Mouse (Mus musculus) kidney, embryonic 14.5 days (tissue): ENCODE measurements at regions not wholly inside any gene's neighbourhood (a gene's known extent, or its start where the extent isn't known, plus 50 kb on each side); places are given as distances from the start of the nearest gene placed in this dataset.

ENCODE experiments used
- ATAC-seq: fragments of 200-750 bp; cut with Nextera tagmentation; 2 replicates; pipeline ENCODE4 v1.8.0; 2017; ENCODE audit warnings: moderate number of reproducible peaks, mild to moderate bottlenecking, moderate TSS enrichment, moderate library complexity; ENCODE audit not compliant: low FRiP score, low TSS enrichment
- H3K27ac ChIP-seq: fragments of 300-500 bp; sonication (generic); 2 replicates; pipeline ENCODE4 v1.5.1; 2014; ENCODE audit warnings: low read depth, mild to moderate bottlenecking, low read length, moderate library complexity, mixed read lengths
- H3K27me3 ChIP-seq: fragments of 300-500 bp; sonication (generic); 2 replicates; pipeline ENCODE4 v1.6.1; 2014; ENCODE audit warnings: mild to moderate bottlenecking, low read length; ENCODE audit not compliant: control insufficient read depth, insufficient read depth
- H3K36me3 ChIP-seq: fragments of 300-500 bp; sonication (generic); 2 replicates; pipeline ENCODE4 v1.6.1; 2014; ENCODE audit warnings: low read length, mixed read lengths; ENCODE audit not compliant: control insufficient read depth, insufficient read depth
- H3K4me1 ChIP-seq: fragments of 300-500 bp; sonication (generic); 2 replicates; pipeline ENCODE4 v1.6.1; 2014; ENCODE audit warnings: low read length, mixed read lengths; ENCODE audit not compliant: control insufficient read depth, insufficient read depth
- H3K4me2 ChIP-seq: fragments of 300-500 bp; sonication (generic); replicated peaks from 2 replicates; pipeline ENCODE4 v1.6.1; 2014; ENCODE audit warnings: low read depth, mild to moderate bottlenecking, low read length
- H3K4me3 ChIP-seq: fragments of 300-500 bp; sonication (generic); 2 replicates; pipeline ENCODE4 v1.5.1; 2014; ENCODE audit warnings: mild to moderate bottlenecking, low read length
- H3K9ac ChIP-seq: fragments of 300-500 bp; sonication (generic); 2 replicates; pipeline ENCODE4 v1.6.1; 2014; ENCODE audit warnings: low read depth, mild to moderate bottlenecking, low read length, moderate library complexity
- H3K9me3 ChIP-seq: fragments of 300-500 bp; sonication (generic); 2 replicates; pipeline ENCODE4 v1.6.1; 2016; ENCODE audit warnings: low read length; ENCODE audit not compliant: control insufficient read depth
- WGBS: fragments of 180-500 bp; shearing (Covaris S2); extraction: QIAGEN DNeasy Blood & Tissue Kit; methylation state at CpG from one replicate; pipeline ENCODE4 v1.1.7; 2014; 5-methylcytosine and 5-hydroxymethylcytosine counted together

DNA sequence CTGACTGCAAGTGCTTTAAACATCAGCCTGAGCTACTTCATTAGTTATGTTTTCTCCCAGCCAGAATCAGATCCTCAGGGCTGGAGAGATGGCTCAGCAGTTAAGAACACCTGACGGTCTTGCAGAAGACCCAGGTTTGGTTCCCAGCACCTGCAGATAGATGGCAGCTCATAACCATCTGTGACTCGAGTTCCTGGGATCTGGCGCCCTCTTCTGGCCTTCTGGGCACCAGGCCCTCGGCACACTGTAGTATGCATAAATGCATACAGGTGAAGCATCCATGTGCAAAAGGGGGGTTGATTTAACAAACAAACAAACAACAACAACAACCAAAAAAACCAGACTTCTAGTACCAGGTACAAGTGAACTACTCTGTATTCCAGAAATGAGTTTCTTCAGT lies 297.7 kb upstream of the Tgfbr2 start:
- Histone ChIP-seq H3K4me3 (no peak overlapping the region), H3K4me2 (no peak overlapping the region), H3K36me3 (no peaks in the 10 kb centered on the region), H3K27me3 (no peaks in the 10 kb centered on the region), H3K4me1 (peaks cover 5% of the 10 kb centered on the region), H3K9ac (no peak overlapping the region), H3K27ac (no peak overlapping the region), H3K9me3 (no peaks in the 10 kb centered on the region)
- WGBS = 81% methylated on average over 4 of the region's 4 CpGs
- ATAC-seq = no peak

DNA sequence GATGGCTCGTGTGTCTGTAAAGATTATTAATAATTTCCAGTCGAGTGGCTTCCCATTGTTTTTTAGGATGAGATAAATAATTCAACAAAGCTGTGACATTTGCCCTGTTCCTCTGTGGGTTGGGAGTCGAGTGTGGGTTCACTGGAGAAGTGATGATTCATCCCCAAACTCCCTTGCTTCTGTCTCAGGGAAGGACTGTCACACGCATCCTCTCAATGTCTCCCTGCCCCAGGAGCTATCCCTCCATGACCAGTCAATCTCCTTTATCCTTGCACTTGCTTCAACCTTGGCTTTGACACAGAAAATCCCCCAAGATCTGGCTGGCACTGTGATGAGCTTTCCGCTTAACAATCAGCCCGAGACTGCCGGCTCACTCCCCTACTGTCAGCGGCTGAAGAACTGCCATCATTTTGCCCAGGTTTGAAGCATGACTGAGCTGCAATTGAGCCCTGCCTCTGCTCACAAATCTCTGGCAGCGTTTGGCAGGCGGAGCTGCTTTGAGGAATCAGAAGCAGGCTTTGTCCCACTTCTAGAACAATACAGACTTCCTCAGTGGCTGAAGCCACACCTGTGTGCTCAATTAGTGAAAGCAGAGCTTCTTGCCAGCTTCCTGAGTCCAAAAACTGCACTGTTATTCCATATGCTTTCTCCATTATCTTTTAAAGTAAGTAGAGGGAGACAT lies 293.6 kb upstream of the Tgfbr2 start:
- 29% methylated on average over 10 of the region's 10 CpGs for WGBS
- Histone ChIP-seq H3K4me2 (no peak overlapping the region), H3K9me3 (no peaks in the 10 kb centered on the region), H3K27ac (no peak overlapping the region), H3K27me3 (no peaks in the 10 kb centered on the region), H3K36me3 (no peaks in the 10 kb centered on the region), H3K9ac (no peak overlapping the region), H3K4me1 (peaks cover 5% of the 10 kb centered on the region), H3K4me3 (no peak overlapping the region)
- ATAC-seq = no peak

DNA sequence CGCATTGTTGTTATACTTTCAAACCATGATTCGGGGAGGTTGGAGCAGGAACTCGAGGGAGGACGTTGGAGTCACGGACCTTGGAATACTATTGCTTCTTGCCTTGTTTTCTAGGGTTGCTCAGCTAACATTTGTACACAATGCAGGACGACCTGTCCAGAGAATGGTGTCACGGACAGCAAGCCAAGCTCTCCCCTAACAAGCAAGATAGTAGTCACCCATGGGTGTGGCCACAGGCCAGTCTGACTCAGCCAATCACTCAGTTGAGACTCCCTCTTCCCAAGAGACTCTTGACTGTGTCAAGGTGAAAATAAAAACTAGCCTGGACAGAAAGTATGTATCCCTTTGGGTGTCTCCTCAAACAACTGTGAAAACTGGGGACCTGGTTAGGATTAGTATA lies 291.2 kb upstream of the Tgfbr2 start:
- peaks cover 5% of the 10 kb centered on the region for H3K4me1 ChIP-seq
- WGBS = 90% methylated on average over 7 of the region's 7 CpGs
- H3K9me3 ChIP-seq = no peaks in the 10 kb centered on the region
- no peaks in the 10 kb centered on the region for H3K27me3 ChIP-seq
- no peaks in the 10 kb centered on the region for H3K36me3 ChIP-seq
- no peak overlapping the region for H3K4me2 ChIP-seq
- ATAC-seq = no peak
- H3K4me3 ChIP-seq = no peak overlapping the region
- H3K9ac ChIP-seq = no peak overlapping the region
- H3K27ac ChIP-seq = no peak overlapping the region

DNA sequence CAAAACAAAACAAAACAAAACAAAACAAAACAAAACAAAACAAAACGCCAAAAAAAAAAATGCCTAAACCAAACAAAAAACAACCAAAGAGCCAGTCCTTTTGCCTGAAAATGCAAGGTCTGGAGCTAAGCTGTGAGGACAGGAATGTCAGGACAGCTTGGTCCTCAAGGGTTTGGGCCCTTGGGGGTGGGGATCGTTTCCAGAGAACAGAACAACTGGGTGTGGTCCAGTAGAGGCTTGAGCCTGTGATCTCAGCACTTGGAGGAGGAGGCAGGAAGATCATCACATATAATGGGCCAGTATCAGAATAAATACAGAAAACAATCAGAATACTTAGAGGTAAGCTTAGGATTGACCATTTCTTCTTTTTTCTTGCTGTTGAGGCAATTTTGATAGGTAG lies 289.5 kb upstream of the Tgfbr2 start:
- H3K4me1 ChIP-seq = peaks cover 5% of the 10 kb centered on the region
- H3K9me3 ChIP-seq = no peaks in the 10 kb centered on the region
- H3K27me3 ChIP-seq = no peaks in the 10 kb centered on the region
- H3K4me2 ChIP-seq = no peak overlapping the region
- H3K9ac ChIP-seq = no peak overlapping the region
- H3K4me3 ChIP-seq = no peak overlapping the region
- H3K36me3 ChIP-seq = no peaks in the 10 kb centered on the region
- WGBS = 52% methylated on average over 2 of the region's 2 CpGs
- ATAC-seq = no peak
- no peak overlapping the region for H3K27ac ChIP-seq

DNA sequence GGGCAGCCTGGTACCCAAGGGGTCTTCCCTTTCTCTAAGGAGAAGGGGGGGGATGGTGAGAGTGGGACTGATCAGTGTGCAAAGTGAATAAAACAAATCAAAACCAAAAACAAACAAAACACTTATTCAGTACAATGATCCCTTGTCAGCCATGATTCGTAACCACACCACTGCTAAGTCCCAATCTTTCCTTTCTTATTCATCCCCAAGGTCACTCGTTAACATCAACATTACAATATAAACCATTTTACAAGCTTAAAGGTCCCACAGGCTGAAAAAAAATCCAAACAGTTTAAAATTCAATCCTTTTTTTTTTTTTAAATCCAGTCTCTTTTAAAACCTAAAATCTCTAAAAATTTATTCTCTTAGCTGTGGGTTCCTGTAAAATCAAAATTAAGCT lies 287.1 kb upstream of the Tgfbr2 start:
- Histone ChIP-seq H3K4me2 (no peak overlapping the region), H3K9ac (no peak overlapping the region), H3K36me3 (no peaks in the 10 kb centered on the region), H3K4me1 (no peaks in the 10 kb centered on the region), H3K27me3 (no peaks in the 10 kb centered on the region), H3K27ac (no peak overlapping the region), H3K9me3 (no peaks in the 10 kb centered on the region), H3K4me3 (no peak overlapping the region)
- WGBS = 92% methylated on average over 2 of the region's 2 CpGs
- ATAC-seq = no peak

DNA sequence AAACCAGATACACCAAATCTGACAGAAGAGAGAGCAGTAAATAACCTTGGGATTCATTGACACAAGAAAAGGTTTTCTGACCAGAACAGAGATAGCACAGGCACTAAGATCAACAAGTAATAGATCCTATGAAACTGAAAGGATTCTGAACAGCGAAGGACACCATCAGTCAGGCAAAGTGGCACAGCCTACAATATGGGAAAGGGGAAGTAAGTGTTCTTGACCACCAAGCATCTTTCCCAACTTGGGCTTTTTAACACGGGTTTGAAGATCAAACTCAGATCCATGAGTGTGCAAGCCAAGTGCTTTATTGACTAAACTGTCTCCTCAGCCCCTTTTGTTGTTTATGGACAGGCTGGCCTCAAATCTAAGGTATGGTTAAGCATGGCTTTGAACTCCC lies 284.9 kb upstream of the Tgfbr2 start:
- WGBS = 85% methylated on average over 2 of the region's 2 CpGs
- Histone ChIP-seq H3K9ac (no peak overlapping the region), H3K4me2 (no peak overlapping the region), H3K27ac (no peak overlapping the region), H3K27me3 (no peaks in the 10 kb centered on the region), H3K4me3 (no peak overlapping the region), H3K9me3 (no peaks in the 10 kb centered on the region), H3K36me3 (no peaks in the 10 kb centered on the region), H3K4me1 (no peaks in the 10 kb centered on the region)
- ATAC-seq = no peak

DNA sequence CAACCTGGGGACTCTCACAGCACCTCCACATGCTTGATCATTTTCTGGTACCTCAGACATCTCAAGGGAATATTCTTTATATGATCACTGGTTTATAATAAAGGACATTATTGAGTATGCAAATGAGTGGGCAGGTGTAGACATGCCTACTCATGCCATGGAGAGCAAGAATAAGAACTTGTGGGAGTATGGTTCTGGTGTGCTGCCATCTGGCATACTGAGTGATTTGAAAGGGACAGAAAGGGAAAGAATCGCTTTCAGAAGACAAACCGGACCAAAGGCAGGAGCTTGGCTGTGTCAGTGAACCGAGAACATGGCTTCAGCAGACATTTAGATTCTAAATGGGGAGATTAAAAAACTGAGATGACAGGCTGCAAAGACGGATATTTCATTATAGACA lies 276.9 kb upstream of the Tgfbr2 start:
- no peak overlapping the region for H3K27ac ChIP-seq
- no peaks in the 10 kb centered on the region for H3K36me3 ChIP-seq
- 87% methylated on average over 4 of the region's 4 CpGs for WGBS
- no peaks in the 10 kb centered on the region for H3K27me3 ChIP-seq
- no peak overlapping the region for H3K4me3 ChIP-seq
- ATAC-seq = no peak
- H3K9me3 ChIP-seq = no peaks in the 10 kb centered on the region
- H3K4me1 ChIP-seq = no peaks in the 10 kb centered on the region
- H3K9ac ChIP-seq = no peak overlapping the region
- no peak overlapping the region for H3K4me2 ChIP-seq

DNA sequence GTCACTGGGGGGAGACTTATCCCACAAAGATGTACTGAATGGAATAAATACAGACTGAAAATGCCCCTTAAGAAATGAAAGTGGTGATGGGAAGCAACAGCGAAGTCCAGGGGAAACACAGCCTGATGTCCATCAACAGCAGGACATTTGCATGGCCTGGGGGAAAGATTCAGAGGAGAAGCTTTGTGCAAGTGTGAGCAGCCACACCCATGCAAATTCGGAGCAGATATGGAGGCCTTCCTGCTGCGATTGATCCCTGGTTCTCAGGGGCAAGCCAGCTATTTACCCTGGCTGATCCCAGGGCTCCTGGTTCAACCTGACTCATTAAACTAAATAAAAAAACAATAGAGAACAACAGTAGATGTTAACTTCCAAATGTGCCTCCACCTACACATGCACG lies 275.7 kb upstream of the Tgfbr2 start:
- Histone ChIP-seq H3K4me3 (no peak overlapping the region), H3K4me1 (no peaks in the 10 kb centered on the region), H3K36me3 (no peaks in the 10 kb centered on the region), H3K9me3 (no peaks in the 10 kb centered on the region; the same call in 1 of the 2 replicates), H3K4me2 (no peak overlapping the region), H3K27me3 (no peaks in the 10 kb centered on the region), H3K27ac (no peak overlapping the region), H3K9ac (no peak overlapping the region)
- no peak for ATAC-seq
- WGBS = 89% methylated on average over 4 of the region's 4 CpGs

DNA sequence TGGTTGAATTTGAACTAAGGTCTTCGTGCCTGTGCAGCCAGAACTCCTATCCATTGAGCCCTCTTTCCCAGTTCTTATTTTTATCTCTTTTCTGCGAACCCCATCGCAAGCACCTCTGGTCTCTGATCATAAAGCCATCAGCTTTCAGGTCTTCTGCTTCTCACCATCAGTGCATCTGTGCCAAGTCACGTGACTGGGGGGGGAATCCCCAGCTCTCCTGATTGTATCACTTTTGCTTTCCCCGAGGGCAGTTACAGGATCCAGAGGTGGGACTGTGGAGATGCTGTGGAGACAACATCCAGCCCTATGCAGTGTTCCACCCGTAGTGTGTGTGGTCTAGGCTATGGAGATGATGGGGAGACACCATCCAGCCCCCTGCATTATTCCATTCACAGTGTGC lies 272.6 kb upstream of the Tgfbr2 start:
- no peak overlapping the region for H3K4me2 ChIP-seq
- no peaks in the 10 kb centered on the region for H3K4me1 ChIP-seq
- no peak overlapping the region for H3K9ac ChIP-seq
- H3K36me3 ChIP-seq = no peaks in the 10 kb centered on the region
- no peak overlapping the region for H3K4me3 ChIP-seq
- no peaks in the 10 kb centered on the region; the same call in 1 of the 2 replicates for H3K9me3 ChIP-seq
- no peaks in the 10 kb centered on the region for H3K27me3 ChIP-seq
- ATAC-seq = no peak
- whole genome bisulfite sequencing = 84% methylated on average over 6 of the region's 6 CpGs
- H3K27ac ChIP-seq = no peak overlapping the region
